Mouse (Mus musculus) left cerebral cortex, postnatal 14 days (tissue): Measurements from ENCODE around the gene Tlr6. TPM values are rescaled to one million over a fixed set of nuclear protein-coding genes. Genes with fewer than 3 reads are reported as not detected.

Experiments
- DNase-seq, 2 experiments: peaks; one replicate each; pipeline ENCODE4 v3.0.0; 2021 to 2022; ENCODE audit warnings: low spot score in 2 of 2, mixed read lengths in 1 of 2
- intact Hi-C: fragments of 180-260 bp; cut with DNase I; formaldehyde crosslinking; loops from one replicate; pipeline ENCODE4 v1.15.1; 2025
- microRNA-seq, 2 experiments: library from miRNA; unstranded; fragments of <30 nt; microRNA quantifications; one replicate each; pipeline ENCODE4 v1.2.0; 2022
- total RNA-seq, 2 experiments: library from RNA; stranded (reverse); gene quantifications; 2 replicates each; pipeline ENCODE4 v1.2.3; 2021

The Tlr6 gene
- total RNA-seq, 2 experiments from 2014 or later, result 0.70 to 1.8 TPM

DNA sequence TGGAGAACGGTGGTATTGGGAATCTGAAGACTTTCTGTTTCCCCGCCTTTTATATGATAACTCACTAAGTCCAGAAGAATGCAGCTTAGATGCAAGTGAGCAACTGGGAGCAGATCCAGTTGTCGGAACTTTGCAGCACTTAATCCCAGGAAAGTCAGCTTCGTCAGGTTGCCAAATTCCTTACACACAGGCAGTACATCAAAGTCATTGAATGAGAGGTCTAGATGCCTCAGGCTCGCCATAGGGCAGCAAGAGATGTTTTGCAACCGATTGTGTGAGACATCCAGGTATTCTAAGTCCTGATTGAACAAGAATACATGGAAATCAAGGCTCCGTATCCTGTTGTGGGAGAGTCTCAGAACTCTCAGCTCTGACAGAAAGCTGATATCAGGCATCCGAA lies 5.0 kb downstream of the Tlr6 start:
- intact Hi-C loops, result loop anchor here (10.0 kb wide), 1 partner anchor 70 kb away; no protein-coding TSS in a partner anchor
- no peak for DNase-seq

DNA sequence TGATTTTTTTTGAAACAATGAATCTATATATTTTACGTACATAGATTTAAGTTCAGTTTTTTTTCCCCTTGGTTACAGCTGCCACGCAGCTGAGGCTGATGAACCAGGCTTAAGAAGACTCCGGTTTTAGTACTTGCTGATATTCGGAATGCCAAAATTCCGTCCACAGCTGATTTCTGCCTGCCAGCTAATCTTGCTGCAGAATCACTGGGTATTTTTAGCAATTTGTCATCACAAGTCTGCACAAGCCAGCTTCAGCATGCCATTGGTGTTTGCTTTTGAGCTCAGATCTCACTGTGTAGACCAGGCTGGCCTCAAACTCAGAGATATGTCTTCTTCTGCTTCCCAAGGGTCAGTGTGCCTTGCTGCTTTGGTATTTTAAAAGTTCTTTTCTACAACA lies 8.4 kb downstream of the Tlr6 start:
- peak; percentile 18 to 30 for DNase-seq
- intact Hi-C loops, result loop anchor here (10.0 kb wide), 1 partner anchor 67 kb away; no protein-coding TSS in a partner anchor

DNA sequence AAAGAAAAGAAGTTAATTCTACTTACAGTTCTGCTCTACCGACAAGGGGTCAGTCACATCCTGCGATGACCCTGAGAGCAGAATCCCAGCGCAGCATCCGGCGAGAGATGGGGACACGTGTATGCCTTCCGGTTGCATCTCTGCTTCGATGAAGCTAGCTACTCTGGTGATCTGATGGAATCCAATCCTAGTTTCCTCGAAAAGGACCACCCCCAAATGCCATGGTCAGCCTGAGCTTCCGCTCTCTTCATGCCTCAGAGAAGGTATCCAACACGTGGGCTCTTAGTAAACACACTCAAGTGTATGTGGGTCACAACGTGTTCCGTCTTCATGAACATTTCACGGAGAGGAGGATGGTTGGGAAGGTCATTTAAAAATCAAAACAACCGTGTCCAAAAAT lies 27.1 kb downstream of the Tlr6 start:
- intact Hi-C loops, result no loop called here
- no peak for DNase-seq

DNA sequence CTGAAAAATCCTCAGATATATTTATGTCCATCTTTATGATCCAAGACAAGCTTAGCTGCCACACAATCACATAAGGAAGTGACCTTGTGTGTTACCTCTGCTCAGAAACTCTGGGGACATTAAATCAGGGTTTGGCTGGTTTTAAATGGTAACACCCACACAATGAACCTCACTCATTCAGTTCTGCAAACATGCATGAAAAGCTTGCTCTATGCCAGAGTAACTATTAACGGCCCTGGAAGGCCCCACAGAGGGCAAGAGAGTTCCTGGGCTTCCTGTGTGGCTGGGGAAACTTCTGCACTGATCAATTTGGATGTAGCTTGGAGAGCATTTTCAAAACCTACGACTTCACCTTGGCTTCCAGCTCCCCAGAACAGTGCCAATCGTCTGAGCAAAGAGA lies 27.7 kb downstream of the Tlr6 start:
- intact Hi-C loops, result no loop called here
- DNase-seq, result no peak

DNA sequence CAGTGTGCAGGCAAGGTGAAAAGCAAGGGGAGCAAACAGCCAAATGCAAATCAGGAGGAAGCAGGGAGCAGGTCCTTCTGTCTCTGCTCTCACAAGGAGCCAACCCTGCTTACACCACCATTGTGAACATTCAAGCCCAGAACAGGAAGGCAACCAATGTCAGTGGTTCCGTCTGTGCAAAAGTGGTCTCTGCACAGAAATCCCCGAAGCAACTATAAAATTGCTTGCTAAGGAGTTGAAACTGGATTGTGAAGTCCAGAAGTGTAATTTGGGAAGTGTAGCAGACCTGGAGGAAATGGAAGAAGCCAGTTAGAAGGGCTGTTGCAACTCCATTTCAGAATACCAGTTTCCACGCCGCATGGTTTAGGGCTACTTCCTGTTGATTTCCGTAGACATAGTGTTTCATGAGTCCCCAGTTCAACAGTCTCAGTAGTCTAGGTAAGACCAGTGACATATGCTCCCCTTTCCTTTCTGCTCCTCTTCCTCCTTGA lies 37.0 kb downstream of the Tlr6 start:
- no peak for DNase-seq
- intact Hi-C loops, result no loop called here

DNA sequence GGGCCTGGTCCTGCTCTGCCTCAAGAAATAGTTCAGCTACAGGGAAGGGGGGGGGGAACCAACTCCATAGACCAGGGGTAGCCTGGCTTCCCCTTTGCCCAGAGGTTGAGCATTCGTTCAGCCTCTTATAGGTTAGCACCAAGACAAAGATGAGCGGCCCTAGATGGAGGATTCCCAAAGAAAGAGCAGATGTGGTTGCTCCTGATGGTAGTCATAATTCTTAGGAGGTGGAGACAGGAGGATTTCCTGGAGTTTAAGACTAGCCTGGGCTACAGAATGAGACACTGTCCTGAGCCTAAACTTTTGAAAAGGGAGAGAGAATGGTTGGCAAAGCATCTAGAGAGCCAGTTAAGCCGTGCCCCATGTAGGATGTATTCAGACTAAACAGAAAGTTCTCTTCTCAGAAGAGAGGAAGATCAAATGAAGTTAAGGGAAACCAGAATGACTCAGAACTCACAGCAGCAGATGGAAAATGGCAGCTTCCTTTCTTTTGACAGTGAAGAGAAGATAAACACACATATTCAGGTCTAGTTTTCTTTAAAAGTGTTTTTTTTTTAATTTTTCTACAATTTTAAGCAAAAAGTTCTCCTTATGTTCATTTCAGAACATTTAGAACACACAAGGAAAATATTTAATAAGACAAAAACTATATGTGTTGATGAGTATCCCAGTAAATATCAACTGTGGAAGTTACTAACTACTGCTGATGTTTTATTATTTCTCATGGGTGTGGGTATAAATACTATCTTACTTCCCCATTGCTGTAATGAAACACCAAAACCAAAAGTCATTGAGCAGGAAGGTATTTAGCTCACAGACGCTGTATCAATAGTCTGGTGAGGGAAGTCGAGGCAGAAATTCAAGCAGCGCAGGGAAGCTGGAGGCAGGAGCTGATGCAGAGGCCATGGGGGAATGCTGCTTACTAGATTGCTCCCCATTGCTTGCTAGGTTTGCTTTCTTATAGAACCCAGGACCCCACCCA lies 41.0 kb downstream of the Tlr6 start:
- no peak for DNase-seq
- intact Hi-C loops, result no loop called here

DNA sequence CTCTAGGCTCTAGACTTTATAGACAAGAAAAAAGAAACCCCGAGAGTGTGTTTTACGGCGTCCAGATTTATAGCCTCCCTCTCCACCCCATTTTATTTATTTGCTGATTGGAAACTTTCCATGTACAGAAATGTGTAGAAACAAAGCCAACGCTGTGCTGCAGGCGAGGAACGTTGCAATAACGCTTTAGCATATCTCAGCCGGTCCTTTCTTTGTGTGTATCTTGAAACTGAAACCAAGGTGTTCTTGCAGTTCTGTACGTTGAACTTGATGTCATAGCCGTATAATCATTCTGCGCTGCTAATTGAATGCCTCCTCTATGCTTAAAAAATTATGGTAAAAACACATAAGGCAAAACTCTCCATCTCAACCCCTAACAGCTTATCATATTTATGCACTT lies 42.2 kb downstream of the Tlr6 start:
- no peak for DNase-seq
- intact Hi-C loops, result no loop called here

DNA sequence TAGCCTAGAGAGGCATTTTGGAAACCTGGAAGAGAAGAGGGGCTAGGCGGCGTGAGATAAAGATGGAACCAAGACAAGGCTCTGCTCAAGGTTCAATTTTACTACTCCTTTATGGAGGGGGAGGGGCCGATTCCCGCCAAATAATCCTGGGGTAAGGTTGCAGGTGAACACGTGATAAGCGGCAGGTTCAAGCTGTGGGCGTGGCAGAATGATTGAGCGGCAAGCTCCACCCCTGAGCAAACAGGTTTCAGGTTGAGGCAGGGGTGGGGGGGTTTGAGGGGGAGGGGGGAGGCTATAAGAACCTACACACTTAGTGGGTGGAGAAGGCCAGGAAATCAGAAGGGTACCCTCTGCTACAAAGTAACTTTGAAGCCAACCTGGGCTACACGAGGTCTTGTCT lies 42.7 kb downstream of the Tlr6 start:
- no peak for DNase-seq
- intact Hi-C loops, result no loop called here

DNA sequence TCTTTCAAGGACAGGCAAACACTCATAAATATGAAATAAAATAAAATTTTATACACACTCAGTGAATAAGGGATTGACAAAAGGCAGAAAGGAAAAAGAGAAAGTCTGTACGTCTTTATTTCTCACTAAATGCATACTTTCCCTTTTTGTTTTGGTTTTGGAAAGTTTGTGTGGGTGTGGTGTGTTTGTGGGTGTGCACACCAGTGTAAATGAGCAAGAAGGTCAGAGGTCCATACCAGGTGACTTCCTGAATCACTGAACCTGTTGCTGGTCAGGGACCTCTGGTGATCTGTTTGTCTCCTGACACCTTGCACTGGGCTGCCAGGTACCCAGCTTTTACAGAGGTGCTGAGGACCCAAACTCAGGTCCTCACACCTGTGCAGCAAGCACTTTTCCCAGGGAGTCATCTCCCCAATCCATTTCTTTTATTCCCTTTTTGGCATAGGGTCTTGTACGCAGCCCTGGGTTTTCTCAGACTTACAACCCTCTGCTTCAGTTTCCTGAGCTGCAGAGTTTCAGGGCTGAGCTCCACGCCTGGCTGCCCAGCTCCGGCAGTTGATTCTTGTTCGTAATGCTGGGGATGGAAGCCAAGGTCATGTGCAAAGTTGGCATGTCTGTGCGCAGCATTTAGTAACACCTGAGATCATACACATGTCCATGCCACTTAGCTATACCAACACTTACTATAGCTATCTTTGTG lies 51.2 kb downstream of the Tlr6 start:
- intact Hi-C loops, result no loop called here
- DNase-seq, result no peak

DNA sequence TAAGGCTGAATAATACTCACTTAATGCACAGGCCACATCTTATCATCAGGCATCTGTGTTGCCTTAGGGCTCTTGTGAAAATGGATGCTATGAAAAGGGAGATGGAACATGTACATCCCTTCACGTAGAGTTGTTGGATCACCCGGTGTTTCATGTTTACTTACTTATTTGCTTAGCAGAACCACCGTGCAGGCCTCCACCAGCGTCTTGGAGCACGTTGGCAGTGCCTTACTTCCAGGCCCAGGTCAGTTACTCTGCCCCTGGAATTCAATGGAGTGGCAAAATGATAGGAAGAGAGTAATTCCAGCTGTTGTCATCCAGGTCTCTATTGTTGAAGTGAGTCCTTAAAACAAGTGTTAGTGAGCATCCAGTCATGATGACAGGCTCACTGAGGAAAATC lies 52.0 kb downstream of the Tlr6 start:
- intact Hi-C loops, result no loop called here
- DNase-seq, result no peak

DNA sequence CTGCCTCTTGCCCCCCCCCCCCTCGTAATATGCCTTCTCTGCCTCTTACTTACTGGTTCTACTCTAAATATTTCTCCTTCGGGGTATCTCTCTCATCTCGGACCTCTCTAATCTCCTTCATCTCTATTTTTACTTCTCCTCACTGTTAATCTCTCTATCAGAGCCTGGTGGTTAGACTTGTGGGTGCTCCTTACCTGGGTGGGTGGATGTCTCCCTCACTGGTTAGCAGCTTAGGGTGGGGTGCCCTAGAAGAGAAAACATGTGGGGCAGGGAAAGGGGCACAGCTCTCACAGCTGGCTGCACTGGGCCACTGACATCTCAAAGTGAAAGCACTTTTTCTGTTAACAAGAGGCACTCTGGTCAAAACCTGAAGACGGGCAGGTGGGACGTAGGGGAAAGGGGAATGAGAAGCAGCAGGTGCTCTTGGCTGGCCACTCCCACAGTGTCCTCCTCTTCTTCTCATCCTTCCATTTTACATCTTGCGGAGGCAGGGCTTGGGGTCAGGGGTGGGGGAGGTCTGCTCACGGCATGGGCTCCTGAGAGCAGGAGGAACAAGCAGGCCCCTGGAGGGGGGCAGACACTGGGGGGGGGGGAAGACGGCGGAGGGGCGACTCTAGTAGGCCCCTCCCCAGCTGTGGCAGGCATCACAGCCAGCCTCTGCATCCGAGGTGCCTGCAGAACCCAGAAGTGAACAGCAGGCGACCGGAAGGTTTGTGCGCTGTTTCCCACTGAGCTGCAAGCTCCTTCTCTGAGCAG lies 54.2 kb downstream of the Tlr6 start:
- no peak for DNase-seq
- intact Hi-C loops, result no loop called here

Small RNA genes within 50 kb of the gene (microRNA-seq; reads per million reads assigned to microRNA genes)
- gene Mir574, result 74.1 to 74.7 reads per million in 2 experiments

Other genes starting within 250 kb of the Tlr6 start
- 10 to 100 TPM; 24.2 to 31.2 TPM for gene Klf3, start 156.7 kb downstream of the Tlr6 start, total RNA-seq
- gene Tlr1, start 26.5 kb downstream of the Tlr6 start, total RNA-seq, result under 1 TPM in 1 of 2 experiments, not detected in 1; 0.15 TPM
- 1 to 10 TPM; 4.8 to 5.9 TPM for gene Fam114a1, start 10.0 kb upstream of the Tlr6 start, total RNA-seq
- gene Tmem156, start 132.0 kb upstream of the Tlr6 start, total RNA-seq, result under 1 TPM; 0.61 to 0.62 TPM
- 10 to 100 TPM; 51.1 to 60.2 TPM for gene Klhl5, start 147.4 kb upstream of the Tlr6 start, total RNA-seq
- 10 to 100 TPM; 19.7 to 20.1 TPM for gene Wdr19, start 239.6 kb upstream of the Tlr6 start, total RNA-seq